Mouse (Mus musculus) stomach, postnatal 0 days (tissue): ENCODE measurements around the gene Bmpr1a.

Experiments
- CTCF ChIP-seq: IDR thresholded peaks from 2 replicates; pipeline ENCODE4 v1.5.1; 2016; ENCODE audit warnings: antibody characterized with exemption, low read depth, mild to moderate bottlenecking, moderate library complexity
- EP300 ChIP-seq: optimal IDR thresholded peaks from 2 replicates; pipeline ENCODE3; 2016; ENCODE audit warnings: antibody characterized with exemption

- TF ChIP-seq CTCF (no peak), EP300 (no peak)
Observed at GRCm38 (mm10) chr14:34489928-34490327, 13.2 kb downstream of the Bmpr1a start.
